In genomic region chr2:155805231-155805924, GRCm38 (mm10) we compare ENCODE assay signal across 9 mouse cellular contexts. TPM values are rescaled to one million over a fixed set of nuclear protein-coding genes. Genes with fewer than 3 reads are reported as not detected.
DNase-seq lines count a peak whose midpoint lies in the region; ATAC-seq and TF ChIP-seq lines count a peak whose summit lies in the region.
"Had no signal": no experiment of that assay in that cellular context is flagged by ENCODE, and none has a peak within 500 bp of the region (broad histone marks: within the 10 kb centered on the region; RNA-seq: fewer than 3 reads in every experiment).

No protein-coding gene starts in this region.

- no peak for TF ChIP-seq CTCF in heart, adult 2 months (IDR thresholded peaks at IDR 0.05)
- no peak for TF ChIP-seq CTCF in kidney, postnatal 0 days (IDR thresholded peaks at IDR 0.05; ENCODE audit: low read depth)

- no peak overlapping the region for H3K4me3 ChIP-seq in heart, adult 2 months
- H3K4me3 ChIP-seq in kidney, postnatal 0 days (replicated peaks; ENCODE audit: low read depth, low read length), result no peak overlapping the region
- H3K4me3 ChIP-seq: neural tube, embryonic 13.5 days had no signal

- intact Hi-C loops in heart, adult 2 months (cut with DNase I), result no loop called here
- intact Hi-C loops in heart, postnatal 25 days (cut with DNase I), result no loop called here

- TF ChIP-seq POLR2A in heart, adult 2 months (IDR thresholded peaks at IDR 0.05; ENCODE audit: insufficient read depth, low read depth, low read length), result no peak

- H3K4me2 ChIP-seq in kidney, postnatal 0 days (ENCODE audit: low read length), result no peak overlapping the region
- H3K4me2 ChIP-seq: neural tube, embryonic 13.5 days had no signal

- no peak for TF ChIP-seq EP300 in heart, adult 2 months (IDR thresholded peaks at IDR 0.05; ENCODE audit: insufficient read depth, low read depth, low read length)

- peak; percentile 52 for ATAC-seq in kidney, postnatal 0 days (replicated peaks; ENCODE audit: low FRiP score, low read depth)

- WGBS in heart, adult 2 months, result 18% methylated on average over 6 of the region's 6 CpGs
- WGBS in kidney, postnatal 0 days, result 51% methylated on average over 6 of the region's 6 CpGs

- H3K79me2 ChIP-seq in heart, adult 2 months (replicated peaks; ENCODE audit: control insufficient read depth, insufficient read depth, low read length), result no peaks in the 10 kb centered on the region

- H3K9ac ChIP-seq in heart, adult 2 months (ENCODE audit: low read depth, low read length), result no peak overlapping the region
- H3K9ac ChIP-seq in kidney, postnatal 0 days (ENCODE audit: low read depth, low read length), result no peak overlapping the region
- H3K9ac ChIP-seq: neural tube, embryonic 13.5 days had no signal

- no peaks in the 10 kb centered on the region for H3K27me3 ChIP-seq in heart, adult 2 months (ENCODE audit: control insufficient read depth, insufficient read depth, low read length)
- H3K27me3 ChIP-seq in kidney, postnatal 0 days (ENCODE audit: insufficient read depth, low read length), result no peaks in the 10 kb centered on the region
- H3K27me3 ChIP-seq: neural tube, embryonic 13.5 days had no signal

- H3K36me3 ChIP-seq in heart, adult 2 months (ENCODE audit: control insufficient read depth, insufficient read depth, low read length), result no peaks in the 10 kb centered on the region
- H3K36me3 ChIP-seq in kidney, postnatal 0 days (ENCODE audit: insufficient read depth, low read length), result no peaks in the 10 kb centered on the region

- peak; percentile 47 to 67 for DNase-seq in heart, adult 2 months
- DNase-seq in heart, postnatal 25 days (ENCODE audit: low spot score), result no peak
- DNase-seq in 416B (ENCODE audit: low read depth), result peak; percentile 35
- DNase-seq in cerebellum, adult 18-20 months, result peak; percentile 98 to 99
- no peak for DNase-seq in kidney, postnatal 0 days (ENCODE audit: low spot score)
- DNase-seq in natural killer cell, adult 2 months (ENCODE audit: low spot score in 2 of 2), result no peak
- no peak for DNase-seq in layer of hippocampus, adult 9-11 months
- no peak for DNase-seq in right cerebral cortex, adult 18-20 months

- no peaks in the 10 kb centered on the region for H3K9me3 ChIP-seq in kidney, postnatal 0 days (replicated peaks; ENCODE audit: low read length)
- H3K9me3 ChIP-seq: neural tube, embryonic 13.5 days had no signal

- H3K27ac ChIP-seq in heart, adult 2 months, result no peak overlapping the region; the same call in 1 of the 2 replicates
- no peak overlapping the region for H3K27ac ChIP-seq in kidney, postnatal 0 days
- H3K27ac ChIP-seq: neural tube, embryonic 13.5 days had no signal

- peaks cover 6% of the 10 kb centered on the region; the same call in 1 of the 2 replicates for H3K4me1 ChIP-seq in heart, adult 2 months (ENCODE audit: control insufficient read depth, insufficient read depth, low read length)
- H3K4me1 ChIP-seq in kidney, postnatal 0 days (replicated peaks; ENCODE audit: insufficient read depth, low read length), result no peaks in the 10 kb centered on the region

RNA-seq across cellular contexts. Expression of gene BC029722, which starts 13.8 kb away (rescaled TPM):
- 10 to 100 TPM; 25.4 to 28.9 TPM for total RNA-seq in heart, adult 2 months (2021)
- 41.0 and 43.7 TPM in 2 replicates for polyA plus RNA-seq in heart, adult 2 months (2012; rRNA removed)
- total RNA-seq in heart, postnatal 25 days (2021), result 10 to 100 TPM; 24.8 to 25.7 TPM
- polyA plus RNA-seq in kidney, postnatal 0 days (2015; fragmentation: Nextera tagmentation; extraction: Ambion mirVana), result 28.4 and 29.5 TPM in 2 replicates

RNA-seq across cellular contexts. Expression of gene Eif6, which starts 21.3 kb away (rescaled TPM):
- 10 to 100 TPM; 51.2 to 52.3 TPM for total RNA-seq in heart, adult 2 months (2021)
- polyA plus RNA-seq in heart, adult 2 months (2012; rRNA removed), result 40.1 and 51.4 TPM in 2 replicates
- 10 to 100 TPM; 51.1 to 52.0 TPM for total RNA-seq in heart, postnatal 25 days (2021)
- 207 and 220 TPM in 2 replicates for polyA plus RNA-seq in kidney, postnatal 0 days (2015; fragmentation: Nextera tagmentation; extraction: Ambion mirVana)

RNA-seq across cellular contexts. Expression of gene Fam83c, which starts 29.3 kb away (rescaled TPM):
- total RNA-seq in heart, adult 2 months (2021), result not detected
- not detected in 2 replicates for polyA plus RNA-seq in heart, adult 2 months (2012; rRNA removed)
- not detected for total RNA-seq in heart, postnatal 25 days (2021)
- 0.07 and 0.10 TPM in 2 replicates for polyA plus RNA-seq in kidney, postnatal 0 days (2015; fragmentation: Nextera tagmentation; extraction: Ambion mirVana)

RNA-seq across cellular contexts. Expression of gene Mmp24, which starts 30.2 kb away (rescaled TPM):
- total RNA-seq in heart, adult 2 months (2021), result not detected
- 0.06 TPM in 1 of 2 replicates, not detected in the other for polyA plus RNA-seq in heart, adult 2 months (2012; rRNA removed)
- total RNA-seq in heart, postnatal 25 days (2021), result under 1 TPM in 1 of 2 experiments, not detected in 1; 0.08 TPM
- polyA plus RNA-seq in kidney, postnatal 0 days (2015; fragmentation: Nextera tagmentation; extraction: Ambion mirVana), result 0.03 and 0.08 TPM in 2 replicates

RNA-seq across cellular contexts. Expression of gene Procr, which starts 54.5 kb away (rescaled TPM):
- total RNA-seq in heart, adult 2 months (2021), result 1 to 10 TPM; 3.0 to 4.8 TPM
- 2.0 and 2.4 TPM in 2 replicates for polyA plus RNA-seq in heart, adult 2 months (2012; rRNA removed)
- 1 to 10 TPM; 3.5 to 4.7 TPM for total RNA-seq in heart, postnatal 25 days (2021)
- 6.9 and 7.6 TPM in 2 replicates for polyA plus RNA-seq in kidney, postnatal 0 days (2015; fragmentation: Nextera tagmentation; extraction: Ambion mirVana)

Comparison
In these comparisons a context has a peak if more than half of its experiments do, and no peak if none do; other contexts are left out.
1. DNase-seq: peak in heart, adult 2 months (2 of 2), 416B (single experiment) and cerebellum, adult 18-20 months (2 of 2); none in heart, postnatal 25 days (single experiment), kidney, postnatal 0 days (single experiment), natural killer cell, adult 2 months (0 of 2), layer of hippocampus, adult 9-11 months (single experiment) and right cerebral cortex, adult 18-20 months (single experiment).